Mouse (Mus musculus): ENCODE data around the gene Crls1. TPM values are rescaled to one million over a fixed set of nuclear protein-coding genes. Genes with fewer than 3 reads are reported as not detected.

Gene Crls1
- polyA plus RNA-seq, 1 experiment: 37.4 TPM

DNA sequence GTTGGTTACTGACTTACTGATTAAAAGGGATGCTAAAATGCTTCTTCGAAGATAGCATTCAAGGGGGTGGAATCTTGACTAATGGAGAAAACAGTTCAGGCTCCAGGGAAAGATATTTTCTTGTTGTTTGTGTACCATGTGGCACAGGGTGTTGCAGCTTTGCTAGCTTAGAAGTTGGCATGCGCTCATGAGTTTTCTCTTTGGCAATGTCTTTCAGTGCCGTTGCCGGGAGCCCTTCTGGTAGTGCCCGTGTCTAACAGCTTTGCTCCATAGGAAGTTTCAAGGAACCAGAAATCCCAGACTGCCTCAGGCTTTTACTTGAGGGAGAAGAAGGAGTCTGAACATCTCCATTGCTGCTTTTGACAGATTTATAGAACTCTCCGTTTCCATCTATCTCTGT, 2.7 kb downstream of the Crls1 start:
- peak; percentile 25 for DNase-seq
- TF ChIP-seq POLR2A (IDR thresholded peaks at IDR 0.05; ENCODE audit: low read depth, low read length) (no peak), CTCF (conservative IDR thresholded peaks at IDR 0.05; ENCODE audit: insufficient read depth, insufficient read length, low read depth, low read length) (no peak)
- no peaks in the 10 kb centered on the region for H3K27me3 ChIP-seq (replicated peaks; ENCODE audit: control insufficient read depth, insufficient read depth, low read length)
- no peaks in the 10 kb centered on the region; the same call in 1 of the 2 replicates for H3K36me3 ChIP-seq (ENCODE audit: control insufficient read depth, insufficient read depth, low read length)
- peaks cover 12% of the 10 kb centered on the region for H3K4me1 ChIP-seq (ENCODE audit: control insufficient read depth, insufficient read depth, low read length)
- WGBS: 67% methylated on average over 6 of the region's 6 CpGs
- H3K27ac ChIP-seq (ENCODE audit: insufficient read depth, low read depth, low read length): no peak overlapping the region
- H3K4me3 ChIP-seq (ENCODE audit: insufficient read depth, low read depth, low read length): no peak overlapping the region

DNA sequence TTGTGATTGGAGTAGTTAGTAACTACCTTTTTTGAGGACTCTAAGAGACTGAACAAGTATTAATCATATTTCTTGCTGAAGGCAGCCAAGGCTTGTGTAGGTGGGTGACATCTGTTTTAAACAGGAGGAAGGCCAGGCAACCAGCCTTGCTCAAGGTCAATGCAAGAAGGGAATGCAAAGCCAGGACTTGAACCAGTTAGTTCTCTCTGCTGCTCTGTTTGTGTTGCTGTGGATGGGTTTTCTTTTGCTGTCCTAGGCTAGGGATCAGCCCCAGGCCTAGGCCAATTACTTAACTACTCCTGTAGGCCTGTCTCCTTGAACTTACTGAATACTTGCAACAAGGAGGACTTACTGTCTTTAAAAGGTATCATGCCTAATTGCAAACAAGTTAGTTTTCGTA, 6.6 kb downstream of the Crls1 start:
- no peak overlapping the region for H3K27ac ChIP-seq (ENCODE audit: insufficient read depth, low read depth, low read length)
- peaks cover 5% of the 10 kb centered on the region for H3K4me1 ChIP-seq (ENCODE audit: control insufficient read depth, insufficient read depth, low read length)
- DNase-seq: no peak
- H3K4me3 ChIP-seq (ENCODE audit: insufficient read depth, low read depth, low read length): no peak overlapping the region
- no peaks in the 10 kb centered on the region; the same call in none of the 2 replicates for H3K36me3 ChIP-seq (ENCODE audit: control insufficient read depth, insufficient read depth, low read length)
- TF ChIP-seq CTCF (conservative IDR thresholded peaks at IDR 0.05; ENCODE audit: insufficient read depth, insufficient read length, low read depth, low read length) (no peak), POLR2A (IDR thresholded peaks at IDR 0.05; ENCODE audit: low read depth, low read length) (no peak)
- WGBS: 98% methylated on average over 1 of the region's 1 CpGs
- no peaks in the 10 kb centered on the region for H3K27me3 ChIP-seq (replicated peaks; ENCODE audit: control insufficient read depth, insufficient read depth, low read length)

DNA sequence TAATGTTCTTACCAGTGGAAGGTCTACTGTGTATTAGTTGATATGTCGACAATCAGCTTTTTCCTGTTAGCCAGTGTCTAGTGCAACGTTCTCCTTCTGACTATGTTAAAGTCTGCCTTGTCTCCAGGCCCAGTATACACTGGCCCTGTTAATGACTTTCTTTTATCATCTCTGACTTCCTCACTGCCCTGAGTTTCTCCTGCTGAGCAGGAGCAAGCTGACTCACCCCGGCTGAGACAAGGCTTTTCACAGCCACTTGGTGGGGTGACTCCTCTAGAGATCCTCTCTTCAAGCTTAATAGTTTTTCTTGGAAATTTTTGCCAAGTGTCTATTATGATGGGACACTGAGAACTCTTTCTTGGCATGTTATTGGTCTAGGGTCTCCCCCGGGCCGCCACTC, 9.9 kb downstream of the Crls1 start:
- Histone ChIP-seq H3K27me3 (replicated peaks; ENCODE audit: control insufficient read depth, insufficient read depth, low read length) (no peaks in the 10 kb centered on the region), H3K4me3 (ENCODE audit: insufficient read depth, low read depth, low read length) (no peak overlapping the region), H3K27ac (ENCODE audit: insufficient read depth, low read depth, low read length) (no peak overlapping the region), H3K36me3 (ENCODE audit: control insufficient read depth, insufficient read depth, low read length) (no peaks in the 10 kb centered on the region; the same call in 1 of the 2 replicates), H3K4me1 (ENCODE audit: control insufficient read depth, insufficient read depth, low read length) (no peaks in the 10 kb centered on the region)
- no peak for DNase-seq
- no peak for TF ChIP-seq CTCF (conservative IDR thresholded peaks at IDR 0.05; ENCODE audit: insufficient read depth, insufficient read length, low read depth, low read length)
- TF ChIP-seq POLR2A (IDR thresholded peaks at IDR 0.05; ENCODE audit: low read depth, low read length): no peak
- WGBS: 76% methylated on average over 5 of the region's 5 CpGs

DNA sequence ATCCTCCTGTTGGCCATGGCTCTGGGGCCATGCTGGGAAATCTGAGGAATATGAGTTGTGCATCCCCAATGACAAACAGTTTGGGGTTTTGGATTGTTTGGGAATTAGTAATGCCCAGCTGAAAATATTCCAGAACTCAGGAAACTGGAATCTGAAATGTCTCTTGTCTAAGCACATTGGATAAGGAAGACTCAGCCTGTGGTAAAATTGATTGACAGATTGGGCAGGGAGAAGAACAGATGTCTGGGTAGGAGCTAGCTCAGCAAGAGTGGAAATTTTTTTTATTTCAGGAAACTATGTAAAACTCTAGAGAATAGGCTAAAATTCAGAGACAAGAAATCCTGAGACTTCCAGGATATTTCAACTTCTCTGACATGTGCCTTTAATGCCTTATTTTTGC, 14.0 kb downstream of the Crls1 start:
- Histone ChIP-seq H3K27ac (ENCODE audit: insufficient read depth, low read depth, low read length) (no peak overlapping the region), H3K36me3 (ENCODE audit: control insufficient read depth, insufficient read depth, low read length) (no peaks in the 10 kb centered on the region; the same call in none of the 2 replicates), H3K4me3 (ENCODE audit: insufficient read depth, low read depth, low read length) (no peak overlapping the region), H3K4me1 (ENCODE audit: control insufficient read depth, insufficient read depth, low read length) (no peaks in the 10 kb centered on the region), H3K27me3 (replicated peaks; ENCODE audit: control insufficient read depth, insufficient read depth, low read length) (no peaks in the 10 kb centered on the region)
- DNase-seq: no peak
- TF ChIP-seq POLR2A (IDR thresholded peaks at IDR 0.05; ENCODE audit: low read depth, low read length) (no peak), CTCF (conservative IDR thresholded peaks at IDR 0.05; ENCODE audit: insufficient read depth, insufficient read length, low read depth, low read length) (no peak)

DNA sequence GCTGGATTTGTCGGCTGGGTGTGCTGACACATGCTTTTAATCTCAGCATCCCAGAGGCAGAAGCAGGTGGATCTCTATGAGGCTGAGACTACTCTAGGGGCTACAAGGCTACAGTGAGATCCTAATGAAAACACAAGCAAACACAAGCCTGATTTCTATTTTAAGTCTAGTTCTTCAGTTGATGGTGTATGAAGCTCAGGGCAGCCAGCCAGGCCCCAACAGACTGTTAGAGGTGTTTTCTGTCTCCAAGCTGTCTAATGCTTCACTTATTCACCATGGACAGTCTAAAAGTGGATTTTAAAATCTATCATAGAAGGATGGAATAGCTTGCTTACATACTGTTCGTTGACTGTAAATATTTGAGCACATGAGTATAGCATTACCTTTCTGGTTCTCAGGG, 15.0 kb downstream of the Crls1 start:
- Histone ChIP-seq H3K4me3 (ENCODE audit: insufficient read depth, low read depth, low read length) (no peak overlapping the region), H3K4me1 (ENCODE audit: control insufficient read depth, insufficient read depth, low read length) (no peaks in the 10 kb centered on the region), H3K27ac (ENCODE audit: insufficient read depth, low read depth, low read length) (no peak overlapping the region), H3K36me3 (ENCODE audit: control insufficient read depth, insufficient read depth, low read length) (peaks cover 2% of the 10 kb centered on the region), H3K27me3 (replicated peaks; ENCODE audit: control insufficient read depth, insufficient read depth, low read length) (no peaks in the 10 kb centered on the region)
- WGBS: 94% methylated on average over 2 of the region's 2 CpGs
- no peak for DNase-seq
- TF ChIP-seq CTCF (conservative IDR thresholded peaks at IDR 0.05; ENCODE audit: insufficient read depth, insufficient read length, low read depth, low read length) (no peak), POLR2A (IDR thresholded peaks at IDR 0.05; ENCODE audit: low read depth, low read length) (no peak)

DNA sequence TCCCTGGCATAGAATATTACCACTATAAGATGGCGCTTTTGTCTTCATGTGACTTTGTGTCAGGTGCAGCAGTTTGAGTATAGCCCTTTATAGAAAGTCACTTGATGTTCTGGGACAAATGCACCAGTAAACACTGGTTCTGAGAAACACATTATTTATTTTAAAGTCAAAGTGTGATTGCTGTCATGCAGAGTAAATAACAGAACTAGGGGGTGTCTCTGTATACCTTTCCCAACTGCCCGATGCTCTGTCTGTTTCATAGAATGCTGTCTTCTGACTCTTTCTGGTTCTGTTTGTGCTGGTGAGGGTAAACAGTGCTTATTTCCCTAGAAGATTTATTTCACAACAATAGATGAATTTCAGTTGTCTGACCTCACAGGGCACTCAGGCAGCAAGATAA, 16.9 kb downstream of the Crls1 start:
- no peak for DNase-seq
- Histone ChIP-seq H3K27me3 (replicated peaks; ENCODE audit: control insufficient read depth, insufficient read depth, low read length) (no peaks in the 10 kb centered on the region), H3K27ac (ENCODE audit: insufficient read depth, low read depth, low read length) (no peak overlapping the region), H3K4me1 (ENCODE audit: control insufficient read depth, insufficient read depth, low read length) (no peaks in the 10 kb centered on the region), H3K36me3 (ENCODE audit: control insufficient read depth, insufficient read depth, low read length) (peaks cover 2% of the 10 kb centered on the region), H3K4me3 (ENCODE audit: insufficient read depth, low read depth, low read length) (no peak overlapping the region)
- 96% methylated on average over 2 of the region's 2 CpGs for WGBS
- TF ChIP-seq POLR2A (IDR thresholded peaks at IDR 0.05; ENCODE audit: low read depth, low read length): no peak
- no peak for TF ChIP-seq CTCF (conservative IDR thresholded peaks at IDR 0.05; ENCODE audit: insufficient read depth, insufficient read length, low read depth, low read length)

DNA sequence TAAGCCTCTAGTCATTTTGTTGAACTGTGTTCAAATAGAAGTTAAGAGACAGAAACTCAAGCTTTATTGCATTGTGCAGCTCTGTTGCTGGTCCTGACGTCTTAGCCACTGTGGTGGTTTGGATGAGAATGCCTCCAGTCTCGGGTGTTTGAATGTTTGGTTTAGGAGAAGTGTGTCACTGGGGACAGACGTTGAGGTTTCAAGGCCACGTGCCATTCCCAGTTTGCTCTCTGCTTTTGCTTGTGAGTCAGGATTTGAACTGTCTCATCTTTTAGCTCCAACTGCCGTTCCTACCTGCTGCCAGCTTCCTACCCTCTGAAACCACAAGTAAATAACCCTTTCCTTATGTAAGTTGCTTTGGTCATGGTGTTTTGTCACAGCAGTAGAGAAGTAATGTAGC, 21.1 kb downstream of the Crls1 start:
- WGBS: 78% methylated on average over 5 of the region's 5 CpGs
- Histone ChIP-seq H3K4me1 (ENCODE audit: control insufficient read depth, insufficient read depth, low read length) (no peaks in the 10 kb centered on the region), H3K27me3 (replicated peaks; ENCODE audit: control insufficient read depth, insufficient read depth, low read length) (no peaks in the 10 kb centered on the region), H3K4me3 (ENCODE audit: insufficient read depth, low read depth, low read length) (no peak overlapping the region), H3K27ac (ENCODE audit: insufficient read depth, low read depth, low read length) (no peak overlapping the region), H3K36me3 (ENCODE audit: control insufficient read depth, insufficient read depth, low read length) (peaks cover 2% of the 10 kb centered on the region)
- no peak for DNase-seq
- no peak for TF ChIP-seq CTCF (conservative IDR thresholded peaks at IDR 0.05; ENCODE audit: insufficient read depth, insufficient read length, low read depth, low read length)
- no peak for TF ChIP-seq POLR2A (IDR thresholded peaks at IDR 0.05; ENCODE audit: low read depth, low read length)

DNA sequence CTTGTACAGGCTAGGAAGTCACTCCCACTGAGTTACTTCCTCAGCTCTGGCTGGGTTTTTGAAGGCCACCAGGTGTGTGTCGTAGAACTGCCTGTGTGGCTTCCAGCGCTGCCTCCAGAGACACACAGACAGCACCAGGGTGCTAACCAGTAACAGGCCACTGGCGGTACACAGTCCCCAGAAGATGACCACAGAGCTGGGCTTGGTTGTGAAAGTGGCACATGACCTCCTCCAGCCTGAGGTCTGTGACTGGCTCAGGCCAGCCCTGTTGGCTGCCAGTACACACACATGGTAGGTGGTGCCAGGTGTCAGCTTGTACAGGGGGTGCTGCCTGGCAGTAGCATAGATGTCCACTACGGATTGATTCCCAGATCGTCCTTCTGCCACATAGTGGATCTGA, 23.2 kb downstream of the Crls1 start:
- Histone ChIP-seq H3K36me3 (ENCODE audit: control insufficient read depth, insufficient read depth, low read length) (peaks cover 2% of the 10 kb centered on the region; the same call in 1 of the 2 replicates), H3K4me3 (ENCODE audit: insufficient read depth, low read depth, low read length) (no peak overlapping the region), H3K27me3 (replicated peaks; ENCODE audit: control insufficient read depth, insufficient read depth, low read length) (no peaks in the 10 kb centered on the region), H3K27ac (ENCODE audit: insufficient read depth, low read depth, low read length) (no peak overlapping the region), H3K4me1 (ENCODE audit: control insufficient read depth, insufficient read depth, low read length) (no peaks in the 10 kb centered on the region)
- TF ChIP-seq CTCF (conservative IDR thresholded peaks at IDR 0.05; ENCODE audit: insufficient read depth, insufficient read length, low read depth, low read length): no peak
- TF ChIP-seq POLR2A (IDR thresholded peaks at IDR 0.05; ENCODE audit: low read depth, low read length): no peak
- no peak for DNase-seq
- 84% methylated on average over 5 of the region's 5 CpGs for WGBS

Data from kidney, adult 2 months (tissue).